Mouse (Mus musculus) heart, embryonic 15.5 days (tissue): ENCODE measurements around the gene Palm. TPM values are rescaled to one million over a fixed set of nuclear protein-coding genes. Genes with fewer than 3 reads are reported as not detected.

Experiments used
- ATAC-seq: fragments of 200-750 bp; cut with Nextera tagmentation; replicated peaks from 2 replicates; pipeline ENCODE4 v1.8.0; 2017; ENCODE audit warnings: low read depth, moderate TSS enrichment; ENCODE audit not compliant: insufficient number of reproducible peaks, insufficient read depth, low FRiP score
- H3K27ac ChIP-seq: fragments of 300-500 bp; sonication (generic); 2 replicates; pipeline ENCODE4 v1.5.1; 2015; ENCODE audit warnings: mild to moderate bottlenecking, inconsistent platforms
- H3K27me3 ChIP-seq: fragments of 300-500 bp; sonication (generic); 2 replicates; pipeline ENCODE4 v1.6.1; 2015; ENCODE audit warnings: inconsistent platforms
- H3K36me3 ChIP-seq: fragments of 300-500 bp; sonication (generic); 2 replicates; pipeline ENCODE4 v1.6.1; 2015; ENCODE audit warnings: mild to moderate bottlenecking, inconsistent platforms
- H3K4me1 ChIP-seq: fragments of 300-500 bp; sonication (generic); replicated peaks from 2 replicates; pipeline ENCODE4 v1.6.1; 2015; ENCODE audit warnings: inconsistent platforms
- H3K4me2 ChIP-seq: fragments of 300-500 bp; sonication (generic); 2 replicates; pipeline ENCODE4 v1.6.1; 2015; ENCODE audit warnings: inconsistent platforms, mild to moderate bottlenecking, moderate library complexity
- H3K4me3 ChIP-seq: fragments of 300-500 bp; sonication (generic); 2 replicates; pipeline ENCODE4 v1.5.1; 2015; ENCODE audit warnings: mild to moderate bottlenecking, inconsistent platforms
- H3K9ac ChIP-seq: fragments of 300-500 bp; sonication (generic); 2 replicates; pipeline ENCODE4 v1.6.1; 2015; ENCODE audit warnings: mild to moderate bottlenecking, inconsistent platforms
- H3K9me3 ChIP-seq: fragments of 300-500 bp; sonication (generic); replicated peaks from 2 replicates; pipeline ENCODE4 v1.6.1; 2016; ENCODE audit warnings: inconsistent platforms
- WGBS: fragments of 180-500 bp; shearing (Covaris S2); methylation state at CpG from one replicate; pipeline ENCODE4 v1.1.7; 2015; ENCODE audit warnings: mixed read lengths; 5-methylcytosine and 5-hydroxymethylcytosine counted together
- polyA plus RNA-seq: library from polyadenylated mRNA; unstranded; fragments of >200 nt; fragmentation: Nextera tagmentation; extraction: Ambion mirVana; gene quantifications from 2 replicates; pipeline ENCODE4 v1.2.1, GENCODE M21; 2015

Gene Palm
- polyA plus RNA-seq, 1 experiment from 2014 or later = 57.8 TPM

DNA sequence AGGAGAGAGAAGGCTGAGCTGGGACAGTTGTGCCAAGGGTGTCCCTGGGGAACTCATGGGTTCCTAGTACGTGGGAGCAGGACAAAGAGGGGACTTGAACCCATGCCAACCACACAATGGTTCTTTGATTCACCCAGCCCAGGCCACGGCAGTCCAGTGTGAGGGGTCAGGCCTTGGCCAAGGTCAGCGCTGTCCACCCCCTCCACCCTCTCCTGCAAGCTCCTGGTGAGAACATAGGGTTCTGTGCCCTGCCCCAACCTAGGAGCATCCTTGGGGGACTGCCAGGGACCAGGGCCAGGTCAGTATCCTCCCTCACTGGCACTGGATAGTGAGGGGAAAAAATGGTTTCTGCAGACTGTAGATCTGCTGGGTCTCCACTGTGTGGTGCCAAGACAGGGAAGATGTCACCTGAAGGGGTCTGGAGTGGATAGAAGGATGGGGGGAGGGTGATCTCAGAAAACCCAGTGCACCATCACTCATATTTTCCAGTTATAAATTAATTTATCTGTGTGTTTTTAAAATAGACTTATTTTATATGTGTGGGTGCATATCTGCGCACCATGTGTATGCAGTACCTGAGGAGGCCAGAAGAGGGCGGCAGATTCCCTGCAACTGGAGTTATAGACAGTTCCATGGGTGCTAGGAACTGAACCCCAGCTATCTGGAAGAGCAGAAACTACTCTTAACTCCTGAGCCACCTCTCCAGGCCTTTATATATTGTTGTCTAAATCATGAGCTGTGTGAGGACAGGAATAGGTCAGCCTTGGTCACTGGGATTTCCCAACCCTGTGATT is 18.7 kb upstream of the Palm start:
- no peak for ATAC-seq
- H3K4me3 ChIP-seq = no peak overlapping the region
- H3K4me1 ChIP-seq = peaks cover 30% of the 10 kb centered on the region
- H3K9me3 ChIP-seq = no peaks in the 10 kb centered on the region
- 61% methylated on average over 5 of the region's 5 CpGs for WGBS
- H3K4me2 ChIP-seq = no peak overlapping the region
- no peak overlapping the region for H3K9ac ChIP-seq
- no peak overlapping the region for H3K27ac ChIP-seq
- 0 out of 2 replicates have a peak, but pooled peaks cover 2% of the 10 kb centered on the region for H3K27me3 ChIP-seq
- H3K36me3 ChIP-seq = no peaks in the 10 kb centered on the region

DNA sequence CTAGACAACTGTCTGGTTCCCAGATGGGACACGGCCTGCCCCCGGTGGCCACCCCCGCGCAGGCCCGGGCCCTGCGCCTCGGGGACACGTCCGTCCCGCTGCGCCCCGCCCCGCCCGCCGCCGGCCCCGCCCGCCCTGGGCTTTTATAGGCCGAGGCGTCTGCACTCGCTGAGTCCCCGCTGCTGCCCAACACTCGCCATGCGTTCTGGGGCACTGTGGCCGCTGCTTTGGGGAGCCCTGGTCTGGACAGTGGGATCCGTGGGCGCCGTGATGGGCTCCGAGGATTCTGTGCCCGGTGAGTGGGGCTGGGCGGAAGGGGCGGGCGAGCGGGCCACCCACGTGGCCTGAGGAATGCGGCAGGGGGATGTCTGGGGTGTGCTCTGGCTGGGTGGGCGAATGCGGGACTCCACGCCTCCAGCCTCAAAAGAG is 16.3 kb upstream of the Palm start, which contains the start of gene Fstl3:
TSS of gene Fstl3 (plus strand) at position 170 of the 429 bp plus-strand sequence.
- no peak for ATAC-seq
- Histone ChIP-seq H3K4me2 (peak within 1 kb of the TSS; percentile 84), H3K4me1 (peaks cover 44% of the 10 kb centered on the region), H3K4me3 (peak within 1 kb of the TSS; percentile 56), H3K9me3 (no peaks in the 10 kb centered on the region), H3K9ac (peak within 1 kb of the TSS; percentile 58), H3K27ac (peak within 1 kb of the TSS; percentile 76), H3K27me3 (peaks cover 14% of the 10 kb centered on the region; the same call in 1 of the 2 replicates), H3K36me3 (no peaks in the 10 kb centered on the region)
- WGBS = 4% methylated on average over 39 of the region's 39 CpGs

GRCm38 (mm10) chr10:79778006-79778405 is 15.4 kb upstream of the Palm start:
- peak; percentile 61 for ATAC-seq
- H3K4me1 ChIP-seq = peaks cover 44% of the 10 kb centered on the region
- H3K9ac ChIP-seq = no peak overlapping the region; the same call in 1 of the 2 replicates
- peaks cover 19% of the 10 kb centered on the region; the same call in 1 of the 2 replicates for H3K27me3 ChIP-seq
- no peaks in the 10 kb centered on the region for H3K9me3 ChIP-seq
- peak overlapping the region; percentile 56 for H3K4me3 ChIP-seq
- H3K4me2 ChIP-seq = peak overlapping the region; percentile 84
- no peaks in the 10 kb centered on the region for H3K36me3 ChIP-seq
- WGBS = 4% methylated on average over 15 of the region's 15 CpGs
- peak overlapping the region; percentile 76 for H3K27ac ChIP-seq

DNA sequence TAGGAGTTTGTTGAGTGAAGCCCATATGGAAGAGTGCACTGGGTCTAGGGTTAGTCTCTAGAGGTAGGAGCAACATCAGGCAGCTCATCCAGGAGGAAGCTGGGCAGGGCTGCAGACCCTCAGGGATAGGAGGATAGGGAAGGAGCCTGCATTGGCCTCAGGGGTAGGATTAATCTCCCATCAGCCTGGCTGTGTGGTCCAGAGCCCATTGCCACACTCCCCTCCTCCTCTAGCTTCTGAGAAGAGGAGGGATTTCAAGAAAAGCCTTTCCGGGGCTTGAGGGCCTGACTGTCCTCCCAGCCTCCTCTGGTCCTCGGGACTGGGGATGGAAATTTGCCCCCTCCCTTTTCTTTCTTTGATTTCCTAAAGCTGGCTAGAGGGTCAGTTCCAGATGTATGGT is 14.2 kb upstream of the Palm start:
- WGBS = 17% methylated on average over 2 of the region's 2 CpGs
- no peak overlapping the region for H3K27ac ChIP-seq

GRCm38 (mm10) chr10:79779784-79780663 is 13.3 kb upstream of the Palm start:
- no peaks in the 10 kb centered on the region for H3K36me3 ChIP-seq
- no peaks in the 10 kb centered on the region for H3K9me3 ChIP-seq
- peaks cover 44% of the 10 kb centered on the region for H3K4me1 ChIP-seq
- no peak overlapping the region for H3K27ac ChIP-seq
- peaks cover 27% of the 10 kb centered on the region; the same call in 1 of the 2 replicates for H3K27me3 ChIP-seq
- peak; percentile 84 for ATAC-seq
- peak overlapping the region; percentile 84 for H3K4me2 ChIP-seq
- H3K4me3 ChIP-seq = peak overlapping the region; percentile 52
- H3K9ac ChIP-seq = peak overlapping the region; percentile 47; the same call in 1 of the 2 replicates
- WGBS = 2% methylated on average over 55 of the region's 55 CpGs

More for the DNA sequence above, 14.2 kb upstream of the Palm start:
- no peak for ATAC-seq
- H3K4me2 ChIP-seq = 0 out of 2 replicates have a peak overlapping the region, but pooled peaks have one; percentile 84
- H3K36me3 ChIP-seq = no peaks in the 10 kb centered on the region
- no peak overlapping the region for H3K4me3 ChIP-seq
- H3K9ac ChIP-seq = 0 out of 2 replicates have a peak overlapping the region, but pooled peaks have one; percentile 8
- peaks cover 20% of the 10 kb centered on the region; the same call in 1 of the 2 replicates for H3K27me3 ChIP-seq
- no peaks in the 10 kb centered on the region for H3K9me3 ChIP-seq
- H3K4me1 ChIP-seq = peaks cover 44% of the 10 kb centered on the region

GRCm38 (mm10) chr10:79780664-79781015 is 12.7 kb upstream of the Palm start:
- Histone ChIP-seq H3K4me2 (peak overlapping the region; percentile 84), H3K9me3 (no peaks in the 10 kb centered on the region), H3K36me3 (no peaks in the 10 kb centered on the region), H3K4me3 (peak overlapping the region; percentile 52), H3K27ac (no peak overlapping the region), H3K4me1 (peaks cover 44% of the 10 kb centered on the region), H3K9ac (peak overlapping the region; percentile 47; the same call in 1 of the 2 replicates), H3K27me3 (peaks cover 27% of the 10 kb centered on the region; the same call in 1 of the 2 replicates)
- 2% methylated on average over 13 of the region's 13 CpGs for WGBS
- ATAC-seq = peak; percentile 53

DNA sequence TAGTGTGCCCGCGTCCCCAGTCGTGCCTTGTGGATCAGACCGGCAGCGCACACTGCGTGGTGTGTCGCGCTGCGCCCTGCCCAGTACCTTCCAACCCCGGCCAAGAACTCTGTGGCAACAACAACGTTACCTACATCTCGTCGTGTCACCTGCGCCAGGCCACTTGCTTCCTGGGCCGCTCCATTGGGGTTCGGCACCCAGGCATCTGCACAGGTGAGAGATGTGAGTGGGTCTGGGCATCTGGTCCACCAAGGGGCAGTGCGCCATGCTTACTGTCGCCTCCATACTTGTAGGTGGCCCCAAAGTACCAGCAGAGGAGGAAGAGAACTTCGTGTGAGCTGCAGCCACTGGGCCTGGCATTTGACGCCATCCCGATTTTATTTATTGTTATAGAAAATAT is 12.2 kb upstream of the Palm start:
- Histone ChIP-seq H3K4me3 (peak overlapping the region; percentile 52), H3K4me2 (peak overlapping the region; percentile 84), H3K27ac (no peak overlapping the region), H3K36me3 (no peaks in the 10 kb centered on the region), H3K9me3 (no peaks in the 10 kb centered on the region), H3K9ac (no peak overlapping the region), H3K4me1 (peaks cover 44% of the 10 kb centered on the region), H3K27me3 (peaks cover 27% of the 10 kb centered on the region; the same call in 1 of the 2 replicates)
- 35% methylated on average over 21 of the region's 21 CpGs for WGBS
- no peak for ATAC-seq

- Histone ChIP-seq H3K4me2 (no peak overlapping the region), H3K27me3 (peaks cover 27% of the 10 kb centered on the region; the same call in 1 of the 2 replicates), H3K27ac (no peak overlapping the region), H3K36me3 (no peaks in the 10 kb centered on the region), H3K9ac (no peak overlapping the region), H3K9me3 (no peaks in the 10 kb centered on the region), H3K4me1 (peaks cover 41% of the 10 kb centered on the region), H3K4me3 (no peak overlapping the region)
- 66% methylated on average over 5 of the region's 5 CpGs for WGBS
- ATAC-seq = no peak
These were observed 11.4 kb upstream of the Palm start for GRCm38 (mm10) chr10:79781956-79782355.

DNA sequence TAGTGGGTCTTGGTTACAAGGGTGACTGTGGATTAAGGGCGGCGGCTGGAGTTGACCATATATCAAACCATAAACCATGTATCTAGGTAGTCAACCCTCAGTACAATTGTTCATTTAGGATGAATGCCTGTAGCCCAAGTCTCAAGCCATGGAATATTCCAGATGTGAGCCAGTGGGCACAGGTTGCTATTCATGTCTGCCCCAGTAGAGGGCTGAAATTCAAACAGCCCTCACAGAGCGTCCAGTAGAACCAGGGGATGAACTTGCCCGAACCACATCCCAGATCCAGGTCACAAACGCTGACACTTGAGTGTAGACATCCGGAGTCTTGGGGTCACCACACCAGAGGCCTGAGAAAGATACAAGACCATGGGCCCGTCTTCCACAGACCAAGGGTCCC is 10.3 kb upstream of the Palm start:
- Histone ChIP-seq H3K27me3 (peaks cover 27% of the 10 kb centered on the region; the same call in 1 of the 2 replicates), H3K27ac (no peak overlapping the region)

DNA sequence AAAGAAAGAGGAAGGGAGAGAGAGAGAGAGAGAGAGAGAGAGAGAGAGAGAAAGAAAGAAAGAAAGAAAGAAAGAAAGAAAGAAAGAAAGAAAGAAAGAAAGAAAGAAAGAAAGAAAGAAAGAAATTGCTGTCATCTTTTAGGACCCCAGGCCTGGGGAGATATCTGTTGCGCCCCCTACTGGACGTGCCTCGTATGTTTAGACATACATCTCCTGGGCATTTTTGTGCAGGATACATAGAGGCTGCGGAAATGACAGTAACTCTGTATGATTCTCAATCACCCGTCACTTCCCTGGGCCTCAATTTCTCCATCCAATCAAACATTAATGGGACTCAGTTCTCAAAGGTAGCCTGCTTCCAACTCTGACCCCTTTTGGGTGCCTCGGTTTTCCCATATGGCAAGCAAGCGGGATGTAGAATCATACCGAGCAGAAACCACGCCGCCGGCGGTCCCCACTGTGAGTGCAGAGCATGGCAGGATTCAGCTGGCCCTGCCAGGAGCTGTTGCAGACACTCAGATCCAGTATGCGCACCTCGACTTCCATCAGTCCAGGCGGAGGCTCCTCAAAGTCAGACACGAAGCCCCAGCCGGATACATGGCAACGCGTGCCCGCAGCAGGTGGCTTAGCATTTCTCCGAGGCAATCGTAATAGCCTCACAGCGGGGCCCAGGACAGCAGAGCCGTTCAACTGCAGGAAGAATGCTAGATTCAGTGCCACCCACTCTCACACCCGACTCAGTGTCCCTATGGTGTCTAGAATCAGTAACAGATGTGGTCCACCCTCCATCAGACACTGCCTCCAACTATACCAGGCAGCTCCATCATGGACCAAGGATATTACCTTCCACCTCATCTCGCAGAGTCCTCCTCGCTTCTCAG is 9.2 kb upstream of the Palm start:
- no peak for ATAC-seq
- 41% methylated on average over 27 of the region's 27 CpGs for WGBS
- peaks cover 27% of the 10 kb centered on the region; the same call in 1 of the 2 replicates for H3K27me3 ChIP-seq

More for the DNA sequence above, 10.3 kb upstream of the Palm start:
- Histone ChIP-seq H3K9ac (no peak overlapping the region), H3K9me3 (no peaks in the 10 kb centered on the region), H3K4me2 (no peak overlapping the region), H3K36me3 (no peaks in the 10 kb centered on the region), H3K4me1 (peaks cover 30% of the 10 kb centered on the region), H3K4me3 (no peak overlapping the region)
- ATAC-seq = no peak
- 61% methylated on average over 7 of the region's 7 CpGs for WGBS

More for the DNA sequence above, 9.2 kb upstream of the Palm start:
- Histone ChIP-seq H3K36me3 (no peaks in the 10 kb centered on the region), H3K4me1 (peaks cover 19% of the 10 kb centered on the region), H3K4me2 (no peak overlapping the region), H3K9ac (no peak overlapping the region), H3K4me3 (no peak overlapping the region), H3K9me3 (no peaks in the 10 kb centered on the region), H3K27ac (no peak overlapping the region)
